Mouse (Mus musculus): ENCODE results near the gene Focad. TPM values are rescaled to one million over a fixed set of nuclear protein-coding genes. Genes with fewer than 3 reads are reported as not detected.
A peak's percentile ranks its signal among the peaks of the same experiment; 100 is the strongest.

Focad gene
- polyA plus RNA-seq, 1 experiment, result 4.7 TPM

GRCm38 (mm10) chr4:88167008-88167862 is 72.8 kb downstream of the Focad start:
- Histone ChIP-seq H3K4me1 (ENCODE audit: control insufficient read depth, insufficient read depth, insufficient read length) (peaks cover 4% of the 10 kb centered on the region; the same call in 1 of the 2 replicates), H3K27ac (ENCODE audit: insufficient read depth, low read length) (peak overlapping the region; percentile 66), H3K27me3 (ENCODE audit: control insufficient read depth, insufficient read depth, low read length) (no peaks in the 10 kb centered on the region), H3K4me3 (ENCODE audit: extremely low read depth, insufficient read depth, insufficient read length) (peak overlapping the region; percentile 41), H3K36me3 (ENCODE audit: control insufficient read depth, insufficient read depth, low read length) (no peaks in the 10 kb centered on the region)
- TF ChIP-seq POLR2A (IDR thresholded peaks at IDR 0.05; ENCODE audit: low read depth, low read length), result no peak
- no peak for TF ChIP-seq CTCF (IDR thresholded peaks at IDR 0.05; ENCODE audit: extremely low read depth, insufficient read depth, insufficient read length, insufficient replicate concordance)
- DNase-seq (ENCODE audit: low read depth in 1 of 2, low spot score in 2 of 2), result no peak
- 43% methylated on average over 7 of the region's 7 CpGs for WGBS

DNA sequence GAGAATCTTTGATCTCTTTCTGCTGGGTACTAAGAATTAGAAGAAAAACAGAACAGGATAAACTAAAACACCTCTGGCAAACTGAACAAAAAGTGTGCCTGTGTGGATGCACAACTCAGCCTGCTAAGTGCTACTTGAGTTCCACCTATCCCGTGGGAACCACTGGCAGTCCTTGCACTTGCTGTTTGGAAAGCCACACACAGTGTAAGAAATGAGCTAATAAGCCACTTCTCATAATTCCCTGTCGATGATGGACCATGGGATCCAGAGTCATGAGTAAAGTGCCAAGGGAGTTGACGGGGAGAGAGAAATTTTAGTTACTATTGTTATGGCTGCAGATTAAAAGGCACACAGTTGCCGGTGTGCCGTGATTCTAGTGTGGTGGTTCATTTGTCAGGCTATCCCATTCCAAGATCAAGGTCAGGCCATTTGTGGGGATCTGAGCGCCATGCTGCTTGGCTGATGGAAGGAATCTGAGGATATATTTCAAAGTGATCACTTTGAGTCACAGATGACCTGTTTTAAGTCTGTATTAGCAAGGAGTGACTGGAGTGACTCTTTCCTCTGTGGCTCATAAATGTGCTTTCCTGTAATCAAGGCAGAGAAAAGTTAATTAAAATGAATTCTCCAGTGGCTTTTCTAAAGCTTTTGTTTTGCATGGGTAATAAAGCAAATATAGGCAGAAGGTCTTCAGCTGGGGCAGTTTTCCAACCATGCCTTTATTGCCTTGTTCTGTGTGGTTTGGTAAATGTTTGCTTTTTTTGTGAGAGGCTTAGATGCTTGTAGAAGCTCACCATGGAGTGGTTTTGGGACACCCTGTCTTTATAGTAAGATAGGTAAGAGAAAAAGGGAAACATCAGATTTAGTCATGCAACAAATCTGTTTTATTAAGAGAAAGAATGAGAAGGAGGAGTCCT is 80.9 kb downstream of the Focad start:
- H3K27me3 ChIP-seq (ENCODE audit: control insufficient read depth, insufficient read depth, low read length), result no peaks in the 10 kb centered on the region
- TF ChIP-seq CTCF (IDR thresholded peaks at IDR 0.05; ENCODE audit: extremely low read depth, insufficient read depth, insufficient read length, insufficient replicate concordance), result no peak
- no peak for TF ChIP-seq POLR2A (IDR thresholded peaks at IDR 0.05; ENCODE audit: low read depth, low read length)
- no peak overlapping the region for H3K4me3 ChIP-seq (ENCODE audit: extremely low read depth, insufficient read depth, insufficient read length)
- H3K27ac ChIP-seq (ENCODE audit: insufficient read depth, low read length), result no peak overlapping the region
- no peaks in the 10 kb centered on the region for H3K4me1 ChIP-seq (ENCODE audit: control insufficient read depth, insufficient read depth, insufficient read length)
- no peak for DNase-seq (ENCODE audit: low read depth in 1 of 2, low spot score in 2 of 2)
- WGBS, result 93% methylated on average over 6 of the region's 6 CpGs
- peaks cover 2% of the 10 kb centered on the region; the same call in 1 of the 2 replicates for H3K36me3 ChIP-seq (ENCODE audit: control insufficient read depth, insufficient read depth, low read length)

DNA sequence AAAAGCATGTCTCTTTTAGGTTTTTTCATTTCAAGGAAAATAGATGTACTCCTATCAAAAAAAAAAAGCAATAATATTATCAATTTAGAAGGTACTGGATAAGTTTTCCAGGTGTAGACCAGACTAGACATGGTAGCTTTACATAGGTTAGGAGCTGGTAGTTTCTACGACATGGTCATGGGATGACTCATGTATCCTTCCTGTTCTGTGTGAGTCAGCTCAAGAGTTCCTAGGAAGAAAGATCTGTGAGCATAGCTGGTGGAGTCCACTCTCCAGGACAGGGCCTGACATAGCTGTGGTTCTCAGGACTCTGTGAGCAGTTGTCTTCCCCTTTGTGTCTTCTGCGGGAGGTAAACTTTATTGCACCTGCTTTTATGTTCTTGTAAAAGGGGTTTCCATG is 84.9 kb downstream of the Focad start:
- WGBS, result 80% methylated on average over 2 of the region's 2 CpGs
- TF ChIP-seq POLR2A (IDR thresholded peaks at IDR 0.05; ENCODE audit: low read depth, low read length) (no peak), CTCF (IDR thresholded peaks at IDR 0.05; ENCODE audit: extremely low read depth, insufficient read depth, insufficient read length, insufficient replicate concordance) (no peak)

DNA sequence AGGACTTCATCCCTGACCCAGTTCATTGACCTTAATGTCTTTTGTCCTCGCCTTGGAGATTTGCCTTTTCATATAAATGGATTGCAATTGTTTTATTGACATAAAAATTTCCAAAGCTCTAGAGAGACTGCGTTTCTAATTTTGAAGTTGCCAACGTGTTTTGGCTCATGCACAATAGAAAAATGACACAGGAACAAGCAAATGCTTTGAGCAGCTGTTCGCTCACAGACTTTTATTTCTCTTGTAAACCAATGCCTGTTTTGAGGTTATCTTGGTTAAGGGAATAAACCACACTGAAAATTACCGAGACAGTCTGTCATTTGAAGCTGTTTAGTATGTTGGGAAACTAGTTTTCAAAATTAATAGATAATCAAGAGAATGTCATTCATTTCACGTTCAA is 89.9 kb downstream of the Focad start:
- no peak overlapping the region for H3K27ac ChIP-seq (ENCODE audit: insufficient read depth, low read length)
- no peak overlapping the region for H3K4me3 ChIP-seq (ENCODE audit: extremely low read depth, insufficient read depth, insufficient read length)
- DNase-seq (ENCODE audit: low read depth in 1 of 2, low spot score in 2 of 2), result no peak
- WGBS, result 81% methylated on average over 6 of the region's 6 CpGs
- H3K36me3 ChIP-seq (ENCODE audit: control insufficient read depth, insufficient read depth, low read length), result 0 out of 2 replicates have a peak, but pooled peaks cover 1% of the 10 kb centered on the region
- H3K27me3 ChIP-seq (ENCODE audit: control insufficient read depth, insufficient read depth, low read length), result no peaks in the 10 kb centered on the region
- no peak for TF ChIP-seq POLR2A (IDR thresholded peaks at IDR 0.05; ENCODE audit: low read depth, low read length)
- TF ChIP-seq CTCF (IDR thresholded peaks at IDR 0.05; ENCODE audit: extremely low read depth, insufficient read depth, insufficient read length, insufficient replicate concordance), result no peak
- H3K4me1 ChIP-seq (ENCODE audit: control insufficient read depth, insufficient read depth, insufficient read length), result no peaks in the 10 kb centered on the region

More for the DNA sequence above, 84.9 kb downstream of the Focad start:
- Histone ChIP-seq H3K4me3 (ENCODE audit: extremely low read depth, insufficient read depth, insufficient read length) (no peak overlapping the region), H3K4me1 (ENCODE audit: control insufficient read depth, insufficient read depth, insufficient read length) (no peaks in the 10 kb centered on the region), H3K36me3 (ENCODE audit: control insufficient read depth, insufficient read depth, low read length) (peaks cover 3% of the 10 kb centered on the region; the same call in 1 of the 2 replicates), H3K27me3 (ENCODE audit: control insufficient read depth, insufficient read depth, low read length) (no peaks in the 10 kb centered on the region), H3K27ac (ENCODE audit: insufficient read depth, low read length) (no peak overlapping the region)
- no peak for DNase-seq (ENCODE audit: low read depth in 1 of 2, low spot score in 2 of 2)

DNA sequence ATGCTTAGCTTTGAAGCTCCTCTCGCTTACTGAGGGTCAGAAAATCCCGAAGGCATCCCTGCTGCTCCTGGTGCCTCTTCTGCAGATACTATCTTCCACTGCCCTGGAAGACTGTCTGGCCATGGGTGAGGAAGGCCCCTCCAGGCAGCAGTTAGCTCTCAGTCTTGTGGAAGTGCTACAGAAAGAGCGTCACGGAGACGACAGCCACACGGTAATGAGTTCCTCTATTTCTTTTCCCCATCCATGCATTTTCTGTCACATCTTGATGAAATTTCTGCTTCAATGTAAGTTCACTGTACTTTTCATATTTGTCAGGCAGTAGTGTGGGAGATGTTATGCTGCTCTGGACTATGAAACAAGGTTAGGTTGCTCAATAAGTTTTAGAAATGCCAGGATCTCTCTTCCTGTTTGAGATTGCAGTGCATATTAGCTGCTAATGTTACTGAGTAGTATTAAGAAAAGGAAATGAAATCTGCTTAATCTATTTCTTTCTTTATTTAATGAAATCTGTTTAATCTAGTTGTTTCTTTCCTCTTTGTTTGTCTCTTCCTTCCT is 91.5 kb downstream of the Focad start:
- no peak overlapping the region for H3K4me3 ChIP-seq (ENCODE audit: extremely low read depth, insufficient read depth, insufficient read length)
- TF ChIP-seq POLR2A (IDR thresholded peaks at IDR 0.05; ENCODE audit: low read depth, low read length) (no peak), CTCF (IDR thresholded peaks at IDR 0.05; ENCODE audit: extremely low read depth, insufficient read depth, insufficient read length, insufficient replicate concordance) (no peak)
- 89% methylated on average over 6 of the region's 6 CpGs for WGBS
- no peaks in the 10 kb centered on the region for H3K4me1 ChIP-seq (ENCODE audit: control insufficient read depth, insufficient read depth, insufficient read length)
- no peak overlapping the region for H3K27ac ChIP-seq (ENCODE audit: insufficient read depth, low read length)
- 0 out of 2 replicates have a peak, but pooled peaks cover 1% of the 10 kb centered on the region for H3K36me3 ChIP-seq (ENCODE audit: control insufficient read depth, insufficient read depth, low read length)
- DNase-seq (ENCODE audit: low read depth in 1 of 2, low spot score in 2 of 2), result no peak
- no peaks in the 10 kb centered on the region for H3K27me3 ChIP-seq (ENCODE audit: control insufficient read depth, insufficient read depth, low read length)

GRCm38 (mm10) chr4:88187649-88188048 is 93.2 kb downstream of the Focad start:
- H3K4me1 ChIP-seq (ENCODE audit: control insufficient read depth, insufficient read depth, insufficient read length), result no peaks in the 10 kb centered on the region
- H3K36me3 ChIP-seq (ENCODE audit: control insufficient read depth, insufficient read depth, low read length), result 0 out of 2 replicates have a peak, but pooled peaks cover 1% of the 10 kb centered on the region
- H3K4me3 ChIP-seq (ENCODE audit: extremely low read depth, insufficient read depth, insufficient read length), result no peak overlapping the region
- TF ChIP-seq CTCF (IDR thresholded peaks at IDR 0.05; ENCODE audit: extremely low read depth, insufficient read depth, insufficient read length, insufficient replicate concordance) (no peak), POLR2A (IDR thresholded peaks at IDR 0.05; ENCODE audit: low read depth, low read length) (no peak)
- WGBS, result 97% methylated on average over 3 of the region's 3 CpGs
- no peaks in the 10 kb centered on the region for H3K27me3 ChIP-seq (ENCODE audit: control insufficient read depth, insufficient read depth, low read length)
- no peak overlapping the region for H3K27ac ChIP-seq (ENCODE audit: insufficient read depth, low read length)
- no peak for DNase-seq (ENCODE audit: low read depth in 1 of 2, low spot score in 2 of 2)

All from spleen, adult 2 months (tissue).